ENCODE assay signal across 8 mouse cellular contexts in genomic region chr11:54438366-54438781, GRCm38 (mm10). TPM values are rescaled to one million over a fixed set of nuclear protein-coding genes. Genes with fewer than 3 reads are reported as not detected.
A peak's percentile ranks its signal among the peaks of the same experiment; 100 is the strongest.
DNase-seq lines count a peak whose midpoint lies in the region; ATAC-seq and TF ChIP-seq lines count a peak whose summit lies in the region.

No protein-coding gene starts in this region.

- DNase-seq in ES-CJ7 (ENCODE audit: low read depth, low spot score): peak; percentile 40
- peak; percentile 59 to 65 for DNase-seq in adrenal gland, adult 18-20 months (ENCODE audit: low spot score in 2 of 2)
- peak; percentile 86 for DNase-seq in heart, embryonic 10.5 days (ENCODE audit: low spot score)
- peak; percentile 43 to 76 for DNase-seq in kidney, postnatal 36 days
- DNase-seq in lung, embryonic 14.5 days: peak; percentile 67
- DNase-seq in yolk sac, embryonic 10.5 days (ENCODE audit: low spot score): peak; percentile 73

- peak overlapping the region; percentile 66 for H3K4me2 ChIP-seq in embryonic facial prominence, embryonic 12.5 days (replicated peaks)
- peak overlapping the region; percentile 84 for H3K4me2 ChIP-seq in lung, embryonic 14.5 days
- peak overlapping the region; percentile 67 for H3K4me2 ChIP-seq in neural tube, embryonic 15.5 days

- H3K9ac ChIP-seq in embryonic facial prominence, embryonic 12.5 days: peak overlapping the region; percentile 83
- H3K9ac ChIP-seq in lung, embryonic 14.5 days: peak overlapping the region; percentile 94
- H3K9ac ChIP-seq in neural tube, embryonic 15.5 days (replicated peaks): peak overlapping the region; percentile 86

- H3K9me3 ChIP-seq in embryonic facial prominence, embryonic 12.5 days: no peaks in the 10 kb centered on the region
- H3K9me3 ChIP-seq in heart, embryonic 10.5 days: no peaks in the 10 kb centered on the region
- H3K9me3 ChIP-seq in lung, embryonic 14.5 days (ENCODE audit: low read depth, low read length): no peaks in the 10 kb centered on the region
- H3K9me3 ChIP-seq in neural tube, embryonic 15.5 days (replicated peaks): no peaks in the 10 kb centered on the region

- H3K27me3 ChIP-seq in embryonic facial prominence, embryonic 12.5 days: no peaks in the 10 kb centered on the region
- H3K27me3 ChIP-seq in heart, embryonic 10.5 days (ENCODE audit: insufficient read depth, poor library complexity, severe bottlenecking): no peaks in the 10 kb centered on the region
- H3K27me3 ChIP-seq in lung, embryonic 14.5 days (ENCODE audit: insufficient read depth, low read length): no peaks in the 10 kb centered on the region
- no peaks in the 10 kb centered on the region for H3K27me3 ChIP-seq in neural tube, embryonic 15.5 days (replicated peaks)

- WGBS in embryonic facial prominence, embryonic 12.5 days: under 1% methylated on average over 47 of the region's 47 CpGs
- under 1% methylated on average over 47 of the region's 47 CpGs for WGBS in heart, embryonic 10.5 days
- under 1% methylated on average over 47 of the region's 47 CpGs for WGBS in lung, embryonic 14.5 days
- WGBS in neural tube, embryonic 15.5 days: under 1% methylated on average over 47 of the region's 47 CpGs

- TF ChIP-seq CTCF in lung, embryonic 14.5 days (IDR thresholded peaks at IDR 0.05; ENCODE audit: low read depth): no peak

- H3K4me3 ChIP-seq in embryonic facial prominence, embryonic 12.5 days: peak overlapping the region; percentile 94
- peak overlapping the region; percentile 88 for H3K4me3 ChIP-seq in heart, embryonic 10.5 days
- peak overlapping the region; percentile 92 for H3K4me3 ChIP-seq in lung, embryonic 14.5 days (ENCODE audit: low read depth, low read length)
- H3K4me3 ChIP-seq in neural tube, embryonic 15.5 days (replicated peaks): peak overlapping the region; percentile 97

- 0 out of 2 replicates have a peak, but pooled peaks cover 13% of the 10 kb centered on the region for H3K4me1 ChIP-seq in embryonic facial prominence, embryonic 12.5 days
- H3K4me1 ChIP-seq in heart, embryonic 10.5 days: peaks cover 10% of the 10 kb centered on the region; the same call in 1 of the 2 replicates
- peaks cover 8% of the 10 kb centered on the region; the same call in 1 of the 2 replicates for H3K4me1 ChIP-seq in lung, embryonic 14.5 days (ENCODE audit: insufficient read depth)
- peaks cover 28% of the 10 kb centered on the region for H3K4me1 ChIP-seq in neural tube, embryonic 15.5 days

- H3K27ac ChIP-seq in embryonic facial prominence, embryonic 12.5 days: peak overlapping the region; percentile 52
- H3K27ac ChIP-seq in heart, embryonic 10.5 days: peak overlapping the region; percentile 97
- peak overlapping the region; percentile 87 for H3K27ac ChIP-seq in lung, embryonic 14.5 days (ENCODE audit: low read depth)
- peak overlapping the region; percentile 86 for H3K27ac ChIP-seq in neural tube, embryonic 15.5 days (replicated peaks)

- no peaks in the 10 kb centered on the region for H3K36me3 ChIP-seq in embryonic facial prominence, embryonic 12.5 days
- no peaks in the 10 kb centered on the region for H3K36me3 ChIP-seq in heart, embryonic 10.5 days
- no peaks in the 10 kb centered on the region for H3K36me3 ChIP-seq in lung, embryonic 14.5 days (ENCODE audit: insufficient read depth)
- no peaks in the 10 kb centered on the region for H3K36me3 ChIP-seq in neural tube, embryonic 15.5 days

- peak; percentile 31; the same call in 1 of the 2 replicates for ATAC-seq in embryonic facial prominence, embryonic 12.5 days (ENCODE audit: insufficient number of reproducible peaks, insufficient read depth, low FRiP score, low TSS enrichment)
- peak; percentile 77 for ATAC-seq in lung, embryonic 14.5 days (ENCODE audit: insufficient read depth)
- ATAC-seq in neural tube, embryonic 15.5 days (ENCODE audit: low FRiP score): peak; percentile 82

RNA-seq across cellular contexts. Expression of gene Fnip1, which starts 0.4 kb away (rescaled TPM):
- total RNA-seq in adrenal gland, adult 18-20 months (2021): 10 to 100 TPM; 26.8 to 31.1 TPM
- 10.7 and 12.4 TPM in 2 replicates for polyA plus RNA-seq in embryonic facial prominence, embryonic 12.5 days (2016; fragmentation: Nextera tagmentation; extraction: Ambion mirVana)
- 7.4 and 8.1 TPM in 2 replicates for polyA plus RNA-seq in heart, embryonic 10.5 days (2016; fragmentation: Nextera tagmentation; extraction: Ambion mirVana)
- polyA plus RNA-seq in lung, embryonic 14.5 days (2014; fragmentation: Nextera tagmentation; extraction: Ambion mirVana): 11.1 and 12.4 TPM in 2 replicates
- polyA plus RNA-seq in neural tube, embryonic 15.5 days (2015; fragmentation: Nextera tagmentation; extraction: Ambion mirVana): 9.0 and 9.2 TPM in 2 replicates

Comparison
In these comparisons a context has a peak if more than half of its experiments do, and no peak if none do; other contexts are left out.
1. Peak in every context shown above with its lines: DNase-seq, ATAC-seq, H3K4me3 ChIP-seq and H3K27ac ChIP-seq.
2. ATAC-seq: peak in every context shown above with its lines; median percentile 82 in neural tube, embryonic 15.5 days; 77 in lung, embryonic 14.5 days; 31 in embryonic facial prominence, embryonic 12.5 days.